Mouse (Mus musculus): ENCODE measurements around the gene Gm28038. TPM values are rescaled to one million over a fixed set of nuclear protein-coding genes. Genes with fewer than 3 reads are reported as not detected.

Gene Gm28038
- polyA plus RNA-seq, 1 experiment from 2014 or later, result not detected

GRCm38 (mm10) chr2:30319260-30319659 is 38.4 kb downstream of the Gm28038 start:
- no peaks in the 10 kb centered on the region for H3K27me3 ChIP-seq (replicated peaks; ENCODE audit: control insufficient read depth, insufficient read depth, low read length)
- no peaks in the 10 kb centered on the region for H3K4me1 ChIP-seq (ENCODE audit: control insufficient read depth, insufficient read depth, low read length)
- H3K27ac ChIP-seq (replicated peaks; ENCODE audit: low read depth, low read length), result no peak overlapping the region
- WGBS, result 90% methylated on average over 4 of the region's 4 CpGs
- no peak overlapping the region for H3K4me2 ChIP-seq (ENCODE audit: low read depth, low read length)
- ATAC-seq (ENCODE audit: low read depth) (no peak), DNase-seq (ENCODE audit: low spot score) (no peak)
- H3K36me3 ChIP-seq (ENCODE audit: control insufficient read depth, insufficient read depth, low read length), result peaks cover 96% of the 10 kb centered on the region
- H3K4me3 ChIP-seq (ENCODE audit: low read depth, low read length), result no peak overlapping the region
- no peaks in the 10 kb centered on the region for H3K9me3 ChIP-seq (ENCODE audit: control insufficient read depth, low read length)
- H3K9ac ChIP-seq (ENCODE audit: low read depth, low read length), result no peak overlapping the region

- DNase-seq (ENCODE audit: low spot score) (no peak), ATAC-seq (ENCODE audit: low read depth) (no peak)
- H3K36me3 ChIP-seq (ENCODE audit: control insufficient read depth, insufficient read depth, low read length), result peaks cover 96% of the 10 kb centered on the region
- WGBS, result 92% methylated on average over 7 of the region's 7 CpGs
- H3K9ac ChIP-seq (ENCODE audit: low read depth, low read length), result no peak overlapping the region
- H3K27ac ChIP-seq (replicated peaks; ENCODE audit: low read depth, low read length), result no peak overlapping the region
- no peak overlapping the region for H3K4me2 ChIP-seq (ENCODE audit: low read depth, low read length)
- no peaks in the 10 kb centered on the region for H3K4me1 ChIP-seq (ENCODE audit: control insufficient read depth, insufficient read depth, low read length)
- no peaks in the 10 kb centered on the region for H3K27me3 ChIP-seq (replicated peaks; ENCODE audit: control insufficient read depth, insufficient read depth, low read length)
- H3K4me3 ChIP-seq (ENCODE audit: low read depth, low read length), result no peak overlapping the region
- no peaks in the 10 kb centered on the region for H3K9me3 ChIP-seq (ENCODE audit: control insufficient read depth, low read length)
Observed at GRCm38 (mm10) chr2:30323111-30323510, 42.3 kb downstream of the Gm28038 start.

GRCm38 (mm10) chr2:30325296-30325695 is 44.5 kb downstream of the Gm28038 start:
- 94% methylated on average over 5 of the region's 5 CpGs for WGBS
- Histone ChIP-seq H3K27ac (replicated peaks; ENCODE audit: low read depth, low read length) (no peak overlapping the region), H3K9me3 (ENCODE audit: control insufficient read depth, low read length) (no peaks in the 10 kb centered on the region), H3K36me3 (ENCODE audit: control insufficient read depth, insufficient read depth, low read length) (peaks cover 96% of the 10 kb centered on the region), H3K4me1 (ENCODE audit: control insufficient read depth, insufficient read depth, low read length) (no peaks in the 10 kb centered on the region), H3K4me2 (ENCODE audit: low read depth, low read length) (no peak overlapping the region), H3K27me3 (replicated peaks; ENCODE audit: control insufficient read depth, insufficient read depth, low read length) (no peaks in the 10 kb centered on the region), H3K9ac (ENCODE audit: low read depth, low read length) (no peak overlapping the region), H3K4me3 (ENCODE audit: low read depth, low read length) (no peak overlapping the region)
- DNase-seq (ENCODE audit: low spot score) (no peak), ATAC-seq (ENCODE audit: low read depth) (no peak)

- Histone ChIP-seq H3K4me3 (ENCODE audit: low read depth, low read length) (no peak overlapping the region), H3K36me3 (ENCODE audit: control insufficient read depth, insufficient read depth, low read length) (peaks cover 96% of the 10 kb centered on the region), H3K27me3 (replicated peaks; ENCODE audit: control insufficient read depth, insufficient read depth, low read length) (no peaks in the 10 kb centered on the region), H3K27ac (replicated peaks; ENCODE audit: low read depth, low read length) (no peak overlapping the region), H3K4me2 (ENCODE audit: low read depth, low read length) (no peak overlapping the region), H3K9me3 (ENCODE audit: control insufficient read depth, low read length) (no peaks in the 10 kb centered on the region), H3K4me1 (ENCODE audit: control insufficient read depth, insufficient read depth, low read length) (no peaks in the 10 kb centered on the region), H3K9ac (ENCODE audit: low read depth, low read length) (no peak overlapping the region)
- DNase-seq (ENCODE audit: low spot score) (no peak), ATAC-seq (ENCODE audit: low read depth) (no peak)
- 86% methylated on average over 7 of the region's 7 CpGs for WGBS
Observed at GRCm38 (mm10) chr2:30327276-30327675, 46.4 kb downstream of the Gm28038 start.

GRCm38 (mm10) chr2:30328791-30329190 is 47.9 kb downstream of the Gm28038 start:
- DNase-seq (ENCODE audit: low spot score) (no peak), ATAC-seq (ENCODE audit: low read depth) (no peak)
- WGBS, result 89% methylated on average over 3 of the region's 3 CpGs
- Histone ChIP-seq H3K27me3 (replicated peaks; ENCODE audit: control insufficient read depth, insufficient read depth, low read length) (no peaks in the 10 kb centered on the region), H3K27ac (replicated peaks; ENCODE audit: low read depth, low read length) (no peak overlapping the region), H3K9ac (ENCODE audit: low read depth, low read length) (no peak overlapping the region), H3K9me3 (ENCODE audit: control insufficient read depth, low read length) (no peaks in the 10 kb centered on the region), H3K4me2 (ENCODE audit: low read depth, low read length) (no peak overlapping the region), H3K4me3 (ENCODE audit: low read depth, low read length) (no peak overlapping the region), H3K36me3 (ENCODE audit: control insufficient read depth, insufficient read depth, low read length) (peaks cover 96% of the 10 kb centered on the region), H3K4me1 (ENCODE audit: control insufficient read depth, insufficient read depth, low read length) (no peaks in the 10 kb centered on the region)

GRCm38 (mm10) chr2:30335324-30335723 is 54.5 kb downstream of the Gm28038 start:
- H3K27me3 ChIP-seq (replicated peaks; ENCODE audit: control insufficient read depth, insufficient read depth, low read length), result no peaks in the 10 kb centered on the region
- H3K9me3 ChIP-seq (ENCODE audit: control insufficient read depth, low read length), result no peaks in the 10 kb centered on the region
- H3K4me3 ChIP-seq (ENCODE audit: low read depth, low read length), result no peak overlapping the region
- no peak overlapping the region for H3K4me2 ChIP-seq (ENCODE audit: low read depth, low read length)
- DNase-seq (ENCODE audit: low spot score) (no peak), ATAC-seq (ENCODE audit: low read depth) (no peak)
- H3K27ac ChIP-seq (replicated peaks; ENCODE audit: low read depth, low read length), result no peak overlapping the region
- WGBS, result 91% methylated on average over 2 of the region's 2 CpGs
- H3K9ac ChIP-seq (ENCODE audit: low read depth, low read length), result no peak overlapping the region
- no peaks in the 10 kb centered on the region for H3K4me1 ChIP-seq (ENCODE audit: control insufficient read depth, insufficient read depth, low read length)
- H3K36me3 ChIP-seq (ENCODE audit: control insufficient read depth, insufficient read depth, low read length), result peaks cover 99% of the 10 kb centered on the region

- Histone ChIP-seq H3K4me1 (ENCODE audit: control insufficient read depth, insufficient read depth, low read length) (no peaks in the 10 kb centered on the region), H3K9ac (ENCODE audit: low read depth, low read length) (no peak overlapping the region), H3K9me3 (ENCODE audit: control insufficient read depth, low read length) (no peaks in the 10 kb centered on the region), H3K4me3 (ENCODE audit: low read depth, low read length) (no peak overlapping the region), H3K36me3 (ENCODE audit: control insufficient read depth, insufficient read depth, low read length) (peaks cover 100% of the 10 kb centered on the region), H3K27ac (replicated peaks; ENCODE audit: low read depth, low read length) (no peak overlapping the region), H3K27me3 (replicated peaks; ENCODE audit: control insufficient read depth, insufficient read depth, low read length) (no peaks in the 10 kb centered on the region), H3K4me2 (ENCODE audit: low read depth, low read length) (no peak overlapping the region)
- DNase-seq (ENCODE audit: low spot score), result no peak
- WGBS, result 89% methylated on average over 16 of the region's 16 CpGs
- no peak for ATAC-seq (ENCODE audit: low read depth)
Observed at GRCm38 (mm10) chr2:30336174-30336915, 55.5 kb downstream of the Gm28038 start.

GRCm38 (mm10) chr2:30337179-30337578 is 56.3 kb downstream of the Gm28038 start:
- H3K27ac ChIP-seq (replicated peaks; ENCODE audit: low read depth, low read length), result no peak overlapping the region
- H3K9ac ChIP-seq (ENCODE audit: low read depth, low read length), result no peak overlapping the region
- H3K9me3 ChIP-seq (ENCODE audit: control insufficient read depth, low read length), result no peaks in the 10 kb centered on the region
- no peak overlapping the region for H3K4me2 ChIP-seq (ENCODE audit: low read depth, low read length)
- H3K27me3 ChIP-seq (replicated peaks; ENCODE audit: control insufficient read depth, insufficient read depth, low read length), result no peaks in the 10 kb centered on the region
- peaks cover 100% of the 10 kb centered on the region for H3K36me3 ChIP-seq (ENCODE audit: control insufficient read depth, insufficient read depth, low read length)
- WGBS, result 84% methylated on average over 12 of the region's 12 CpGs
- H3K4me3 ChIP-seq (ENCODE audit: low read depth, low read length), result no peak overlapping the region
- ATAC-seq (ENCODE audit: low read depth), result no peak
- DNase-seq (ENCODE audit: low spot score), result no peak
- H3K4me1 ChIP-seq (ENCODE audit: control insufficient read depth, insufficient read depth, low read length), result no peaks in the 10 kb centered on the region

GRCm38 (mm10) chr2:30342061-30342460 is 61.2 kb downstream of the Gm28038 start:
- Histone ChIP-seq H3K27me3 (replicated peaks; ENCODE audit: control insufficient read depth, insufficient read depth, low read length) (no peaks in the 10 kb centered on the region), H3K4me2 (ENCODE audit: low read depth, low read length) (no peak overlapping the region), H3K9ac (ENCODE audit: low read depth, low read length) (no peak overlapping the region), H3K9me3 (ENCODE audit: control insufficient read depth, low read length) (no peaks in the 10 kb centered on the region), H3K4me3 (ENCODE audit: low read depth, low read length) (no peak overlapping the region), H3K36me3 (ENCODE audit: control insufficient read depth, insufficient read depth, low read length) (peaks cover 100% of the 10 kb centered on the region), H3K27ac (replicated peaks; ENCODE audit: low read depth, low read length) (no peak overlapping the region), H3K4me1 (ENCODE audit: control insufficient read depth, insufficient read depth, low read length) (no peaks in the 10 kb centered on the region)
- DNase-seq (ENCODE audit: low spot score) (no peak), ATAC-seq (ENCODE audit: low read depth) (no peak)
- 91% methylated on average over 3 of the region's 3 CpGs for WGBS

All from embryonic facial prominence, embryonic 14.5 days (tissue).